Mouse (Mus musculus) adrenal gland, postnatal 36 days (tissue): Measurements from ENCODE around the gene Sdr9c7. TPM values are rescaled to one million over a fixed set of nuclear protein-coding genes. Genes with fewer than 3 reads are reported as not detected.

Experiments
- DNase-seq, 2 experiments: peaks; one replicate each; pipeline ENCODE4 v3.0.0; 2021; ENCODE audit warnings: mixed read lengths in 1 of 2
- long read RNA-seq, 2 experiments: library from polyadenylated mRNA; stranded (forward); transcript quantifications; one replicate each; pipeline ENCODE4 v2.0.0; 2021; ENCODE audit warnings: borderline sequencing depth in 2 of 2
- total RNA-seq, 2 experiments: library from RNA; stranded (reverse); gene quantifications; 2 replicates each; pipeline ENCODE4 v1.2.3; 2021

The Sdr9c7 gene
- total RNA-seq = under 1 TPM; 0.56 to 0.76 TPM
- long read RNA-seq, experiment 1, partial matches to known transcripts = 0 of 1 reads
- long read RNA-seq, experiment 1, other reads (novel, unspliced or antisense) = 0 of 1 reads
- long read RNA-seq, experiment 2 = 0 reads

DNA sequence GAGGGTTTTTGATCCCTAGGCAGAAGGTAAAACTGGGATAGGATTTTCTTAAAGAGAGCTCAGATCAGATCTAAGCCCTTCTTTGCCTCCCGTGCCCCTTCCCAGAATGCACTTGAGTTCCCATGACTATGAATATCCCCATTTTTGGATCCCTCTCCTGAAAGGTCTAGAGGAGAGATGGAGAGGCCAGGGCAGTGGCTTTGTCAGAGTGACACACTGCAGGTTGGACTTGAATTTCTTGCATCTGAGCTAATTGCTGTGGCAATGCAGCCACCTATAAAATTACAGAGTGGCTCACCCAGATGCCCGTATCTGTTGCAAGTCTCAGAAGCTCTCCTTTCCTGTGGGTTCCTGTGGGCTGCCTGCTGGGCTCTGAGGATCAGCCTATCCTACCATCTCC lies at the start of gene Sdr9c7:
TSS of gene Sdr9c7 (plus strand) at position 301 of the 400 bp plus-strand sequence.
- DNase-seq = no peak

DNA sequence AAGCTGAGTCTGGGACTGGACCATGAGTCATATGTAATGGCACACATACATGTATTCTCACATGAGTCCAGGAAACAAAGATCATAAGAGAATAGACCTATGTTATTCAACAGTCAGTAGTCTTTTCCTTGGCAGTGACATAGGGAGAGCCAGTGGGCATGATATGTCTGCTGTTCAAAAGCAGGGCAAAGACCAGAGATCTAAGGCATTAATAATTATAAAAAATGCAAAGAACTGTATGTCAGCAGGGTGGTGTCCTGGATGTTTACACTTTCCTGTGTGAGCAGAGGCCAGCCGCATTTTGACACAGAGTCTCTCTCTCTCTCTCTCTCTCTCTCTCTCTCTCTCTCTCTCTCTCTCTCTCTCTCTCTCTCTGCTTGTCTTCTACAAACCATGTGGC lies 48.7 kb upstream of the Sdr9c7 start, which contains the start of gene Rdh19:
TSS of gene Rdh19 (plus strand) at position 301 of the 400 bp plus-strand sequence.
- DNase-seq = no peak

DNA sequence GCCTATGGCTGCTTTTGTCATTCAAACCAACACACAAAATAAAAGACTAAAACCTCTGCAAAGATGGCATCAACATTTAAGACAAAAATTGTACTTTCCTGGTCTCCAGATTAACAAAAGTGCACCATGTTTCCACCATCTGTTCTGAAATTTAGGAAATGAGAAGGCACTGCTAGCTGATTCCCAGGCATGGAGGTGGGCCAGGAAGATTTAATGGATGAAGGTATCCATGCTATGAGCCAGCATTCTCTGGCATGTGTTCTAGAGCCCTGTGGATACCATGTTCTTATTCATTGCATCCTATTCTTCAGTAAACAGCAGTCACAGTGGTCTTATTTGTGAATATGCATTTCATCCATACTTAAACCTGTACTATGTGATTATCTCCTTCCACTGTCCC lies 41.9 kb upstream of the Sdr9c7 start:
- no peak for DNase-seq

DNA sequence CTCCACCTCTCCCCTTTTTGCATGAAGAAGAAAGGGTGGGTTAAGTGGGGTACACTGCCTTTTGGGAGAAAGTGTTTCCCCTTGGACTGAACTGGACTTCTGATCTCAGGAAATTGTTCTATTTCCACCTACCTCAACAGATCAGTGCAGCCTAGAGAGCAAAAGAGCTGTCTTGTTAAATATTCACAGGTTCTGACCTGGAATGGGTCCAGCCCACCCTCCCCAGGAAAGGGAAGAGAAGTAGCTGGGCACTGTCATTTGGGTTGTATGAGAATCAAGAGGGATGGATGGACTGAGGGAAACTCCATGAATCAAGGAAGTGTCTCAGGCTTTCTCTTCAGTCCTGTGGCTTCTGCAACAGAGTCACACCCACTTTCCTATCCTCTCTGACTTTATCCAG lies 33.4 kb upstream of the Sdr9c7 start:
- no peak for DNase-seq

DNA sequence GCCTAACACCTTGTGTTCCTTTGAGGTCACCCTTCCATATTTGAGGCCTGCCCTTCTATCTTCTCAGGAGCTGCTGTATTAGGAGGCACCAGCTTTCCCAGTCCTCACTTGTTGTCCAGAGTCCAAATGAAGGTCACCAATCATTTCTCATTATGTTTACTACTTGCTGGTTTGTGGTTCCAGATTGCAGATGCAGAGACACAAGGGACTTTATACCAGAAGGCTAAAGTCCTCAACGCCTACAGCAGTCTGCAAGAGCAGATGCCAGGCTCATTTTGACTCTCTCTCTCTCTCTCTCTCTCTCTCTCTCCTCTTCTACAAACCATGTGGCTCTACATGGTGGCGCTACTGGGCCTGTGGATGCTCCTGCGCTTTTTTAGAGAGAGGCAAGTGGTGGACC lies 32.1 kb upstream of the Sdr9c7 start, which contains the start of gene Rdh16f2:
TSS of gene Rdh16f2 (plus strand) at position 243 of the 400 bp plus-strand sequence.
- DNase-seq = no peak

DNA sequence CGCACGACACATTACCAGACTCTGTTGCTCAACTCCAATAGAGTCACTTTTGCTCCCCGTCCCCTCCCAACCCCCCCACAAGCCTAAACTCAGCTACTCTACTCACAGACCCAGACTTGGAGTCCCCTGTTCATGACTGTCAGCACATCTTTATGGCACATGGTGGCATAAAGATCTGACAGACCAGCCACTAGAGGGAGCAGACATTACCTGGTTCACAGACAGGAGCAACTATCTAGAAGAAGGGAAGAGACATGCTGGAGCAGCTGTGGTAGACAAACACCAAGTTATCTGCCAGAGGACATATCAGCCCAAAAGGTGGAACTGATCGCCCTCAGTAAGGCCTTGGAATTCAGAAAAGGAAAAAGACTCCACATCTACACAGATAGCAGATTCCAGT lies 25.8 kb upstream of the Sdr9c7 start:
- peak; percentile 24 to 53 for DNase-seq

DNA sequence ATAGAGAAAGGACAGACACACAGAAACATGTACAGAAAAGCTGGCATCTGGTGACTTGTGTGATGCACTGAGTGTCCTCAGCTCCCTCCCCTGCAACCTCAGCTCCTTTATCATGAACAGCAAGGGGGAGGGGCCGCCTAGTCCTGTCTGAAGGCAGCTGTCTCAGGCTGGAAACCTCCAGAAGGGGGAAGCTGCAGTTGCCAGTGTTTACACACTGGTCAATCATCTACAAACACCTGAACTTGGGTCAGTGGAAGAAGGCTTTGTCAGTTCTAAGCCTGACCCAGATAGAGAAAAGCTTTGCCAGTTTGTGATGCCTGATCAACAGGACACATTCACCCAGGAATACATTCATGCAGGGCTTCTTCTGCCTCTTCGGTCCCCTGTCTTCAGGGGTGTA lies 20.6 kb upstream of the Sdr9c7 start:
- peak in 1 of 2 experiments; percentile 16 for DNase-seq

DNA sequence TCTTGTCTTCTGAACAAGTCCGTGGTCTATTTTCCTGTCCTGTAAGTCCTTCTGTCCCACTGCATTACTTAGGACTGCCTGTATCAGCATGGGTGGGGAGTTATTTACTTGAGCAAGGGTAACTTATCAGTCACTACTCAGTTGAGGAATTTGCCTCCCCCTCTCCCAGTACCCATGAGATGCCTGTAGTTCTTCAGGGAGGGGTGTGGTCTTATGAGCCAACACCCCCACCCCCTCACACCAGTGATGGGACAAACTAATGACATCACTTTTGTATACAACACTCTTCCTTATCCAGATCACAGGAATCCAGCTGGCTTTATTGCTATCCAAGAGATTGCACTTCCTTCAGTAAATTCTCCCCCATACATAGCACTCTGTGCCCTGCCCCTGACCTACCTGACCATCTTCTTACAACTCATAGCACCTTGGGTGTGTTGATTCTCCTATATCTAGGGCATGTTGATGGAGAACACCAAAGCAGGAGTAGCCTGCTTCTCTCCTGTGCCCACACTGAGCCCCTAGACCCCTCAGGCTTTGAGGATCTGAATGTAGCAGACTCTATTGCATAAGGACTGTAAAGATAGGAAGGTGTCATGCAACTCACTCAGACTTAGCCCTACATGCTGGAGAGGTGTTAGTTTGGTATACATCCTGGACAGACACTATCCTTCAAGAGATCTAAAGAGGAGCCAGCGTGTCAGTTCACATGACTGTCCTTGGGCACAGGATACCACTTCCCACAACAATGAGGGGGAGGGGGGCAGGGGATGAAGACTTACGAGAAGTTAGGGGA lies 19.9 kb upstream of the Sdr9c7 start:
- DNase-seq = no peak

DNA sequence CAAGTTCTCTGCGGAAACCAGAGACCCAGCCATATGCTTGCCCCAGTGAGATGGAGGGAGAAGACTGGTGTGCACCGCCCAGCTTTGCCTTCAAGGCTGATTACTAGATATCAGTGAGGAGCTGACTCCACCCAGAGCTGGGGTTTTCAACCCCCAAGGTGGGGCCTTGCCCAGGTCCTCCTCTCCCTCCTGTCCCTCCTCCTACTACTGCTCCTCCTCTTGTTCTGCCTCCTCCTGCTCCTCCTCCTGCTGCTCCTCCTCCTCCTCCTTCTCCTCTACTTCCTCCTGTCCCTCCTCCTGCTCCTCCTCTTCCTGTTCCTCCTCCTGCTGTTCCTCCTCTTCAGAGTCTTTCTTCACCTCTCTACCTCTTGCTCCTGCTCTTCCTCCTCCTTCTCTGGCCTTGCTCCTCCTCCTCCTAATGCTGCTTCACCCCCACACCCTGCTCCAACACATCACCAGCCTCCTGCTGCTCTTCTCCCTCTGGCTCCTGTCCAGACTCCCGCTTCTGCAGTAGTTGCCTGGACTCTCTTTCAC lies 19.1 kb upstream of the Sdr9c7 start:
- DNase-seq = peak in 1 of 2 experiments; percentile 8

DNA sequence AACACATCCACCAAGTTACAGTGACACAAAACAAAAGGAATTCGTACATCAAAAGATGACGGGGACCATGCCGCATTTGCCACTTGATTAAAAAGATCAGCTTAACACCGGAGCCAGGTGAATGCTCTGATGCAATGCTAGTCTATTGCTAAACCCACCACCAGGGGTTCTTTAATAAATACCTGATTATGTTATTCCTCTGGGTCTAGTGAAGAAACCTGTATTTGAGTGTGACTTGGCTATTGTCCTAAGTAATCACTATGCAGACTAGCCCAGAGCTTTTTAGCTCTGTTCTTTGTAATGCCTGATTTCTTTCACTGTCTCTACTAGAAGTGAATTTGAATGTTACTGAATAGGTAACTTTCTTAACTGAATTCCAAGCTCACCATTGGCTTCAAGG lies 17.3 kb upstream of the Sdr9c7 start:
- DNase-seq = no peak

DNA sequence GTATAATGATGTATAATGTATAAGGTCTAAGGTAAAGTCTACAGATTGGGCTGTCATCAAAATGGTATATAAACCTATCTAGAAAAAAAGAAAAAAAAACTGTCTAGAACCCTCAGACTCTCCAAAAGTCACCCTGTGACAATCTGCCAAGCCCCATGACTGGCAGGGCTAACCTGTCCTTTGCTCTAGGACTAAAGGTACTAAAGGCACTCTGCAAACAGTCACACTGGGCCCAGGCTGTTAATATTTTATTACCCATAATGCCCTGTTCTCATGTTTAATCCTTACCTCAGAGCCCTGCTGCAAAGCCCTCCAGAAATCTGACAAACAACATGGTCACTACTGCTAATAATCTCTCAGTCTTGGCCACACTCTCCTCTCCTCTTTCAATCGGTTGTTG lies 11.8 kb upstream of the Sdr9c7 start:
- DNase-seq = no peak

DNA sequence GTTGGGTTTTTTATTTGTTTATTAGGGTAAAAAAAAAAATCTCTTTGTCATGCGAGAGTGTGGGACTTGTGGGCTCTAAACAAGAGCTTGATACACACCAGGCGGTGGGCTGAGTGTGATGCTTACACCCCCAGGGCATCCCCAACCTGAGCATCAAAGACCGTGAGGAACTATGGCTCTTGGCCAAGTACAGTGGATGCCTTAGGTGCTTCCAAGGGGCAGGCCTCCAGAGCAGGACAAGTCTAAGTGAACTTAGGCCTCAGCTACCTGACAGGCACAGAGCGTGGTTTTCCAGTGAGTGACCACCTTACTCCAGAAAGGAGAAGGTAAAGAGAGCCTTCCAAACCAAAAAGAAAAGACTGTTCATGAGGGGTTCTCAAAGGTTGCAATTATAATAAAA lies 11.3 kb upstream of the Sdr9c7 start:
- DNase-seq = no peak

DNA sequence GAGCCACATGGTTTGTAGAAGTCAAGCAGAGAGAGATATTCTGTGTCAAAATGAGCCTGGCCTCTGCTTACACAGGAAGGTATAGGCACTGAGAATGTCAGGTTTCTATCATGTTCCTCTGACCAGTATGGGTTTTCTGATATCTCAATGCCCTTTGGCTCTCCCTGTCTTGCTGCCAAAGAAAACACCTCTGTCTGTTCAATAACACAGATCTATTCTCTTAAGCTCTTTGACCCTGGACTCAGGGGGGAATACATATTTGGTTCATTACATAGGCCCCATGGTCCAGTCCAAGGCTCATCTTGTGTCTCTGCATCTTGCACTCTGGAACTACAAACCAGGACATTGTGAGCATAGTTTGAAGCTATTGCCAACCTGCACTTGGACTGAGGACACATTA lies 9.7 kb upstream of the Sdr9c7 start, which contains the start of gene Rdh7:
TSS of gene Rdh7 (minus strand) at position 213 of the 400 bp plus-strand sequence.
- DNase-seq = no peak

DNA sequence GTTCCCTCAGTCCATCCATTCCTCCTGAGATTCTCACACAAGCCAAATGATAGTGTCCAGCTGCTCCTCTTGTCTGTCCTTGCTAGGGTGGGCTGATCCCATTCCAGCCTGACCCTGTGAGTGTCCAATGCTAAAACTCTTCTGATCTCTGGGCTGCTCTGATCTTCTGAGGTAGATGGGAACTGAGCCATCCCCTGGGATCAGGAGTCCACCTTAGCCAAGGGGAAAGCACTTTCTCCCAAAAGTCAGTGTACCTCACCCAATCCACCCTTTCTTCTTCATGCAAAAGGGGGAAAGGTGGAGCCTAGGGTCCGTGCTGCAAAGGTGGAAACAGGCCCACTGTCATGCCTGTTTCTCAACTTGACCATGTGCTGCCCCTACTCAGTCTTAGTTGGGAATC lies 6.8 kb upstream of the Sdr9c7 start:
- no peak for DNase-seq

DNA sequence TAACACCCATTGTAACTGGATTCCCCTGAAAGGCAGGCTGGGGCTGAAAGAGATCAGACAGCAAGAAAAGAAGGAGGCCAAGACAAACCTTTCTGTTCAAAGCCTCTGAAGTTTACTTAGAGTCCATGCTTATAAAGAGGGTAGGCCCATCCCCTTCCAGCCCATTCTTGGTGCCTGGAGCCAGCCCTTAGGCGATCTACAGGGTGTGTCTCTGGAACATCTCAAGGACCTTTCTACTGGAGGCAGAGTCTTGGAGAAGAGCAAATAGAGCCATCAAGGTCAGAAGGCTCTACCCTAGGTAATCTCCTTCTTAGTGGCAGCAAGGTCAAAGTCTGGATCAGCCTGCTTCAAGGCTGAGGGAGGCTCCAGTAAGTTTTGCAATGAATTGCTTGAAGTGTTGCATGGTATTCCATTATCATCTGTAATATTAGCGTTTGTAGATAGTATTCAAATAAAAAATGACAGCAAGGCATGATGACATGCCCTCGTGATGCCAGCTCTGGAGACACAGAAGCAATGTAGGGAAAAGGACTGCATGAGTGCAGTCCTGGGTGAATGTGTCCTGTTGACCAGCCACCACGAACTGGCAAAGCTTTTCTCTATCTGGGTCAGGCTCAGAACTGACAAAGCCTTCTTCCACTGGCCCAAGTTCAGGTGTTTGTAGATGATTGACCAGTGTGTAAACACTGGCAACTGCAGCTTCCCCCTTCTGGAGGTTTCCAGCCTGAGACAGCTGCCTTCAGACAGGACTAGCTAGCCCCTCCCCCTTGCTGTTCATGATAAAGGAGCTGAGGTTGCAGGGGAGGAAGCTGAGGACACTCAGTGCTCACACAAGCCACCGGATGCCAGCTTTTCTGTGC lies 4.9 kb upstream of the Sdr9c7 start:
- DNase-seq = peak in 1 of 2 experiments; percentile 27

DNA sequence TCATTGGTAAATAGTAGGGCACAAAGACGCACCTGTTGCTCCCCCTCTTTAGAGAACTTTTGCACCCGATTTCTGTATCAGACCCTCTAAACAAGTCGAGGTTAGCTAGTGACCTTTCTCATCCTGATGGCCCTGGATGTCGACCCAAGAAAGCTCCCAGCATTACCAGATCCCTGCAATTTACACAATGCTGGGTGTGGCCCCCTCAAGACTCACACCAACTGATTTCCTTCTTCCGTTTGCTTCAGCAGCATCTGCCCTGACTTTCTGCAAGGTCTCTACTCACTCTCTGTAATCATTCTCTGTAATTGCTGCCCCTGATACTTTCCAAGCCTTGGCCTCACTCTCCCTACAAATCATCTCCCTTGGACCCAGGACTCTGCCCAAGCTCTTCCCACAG lies 1.6 kb upstream of the Sdr9c7 start:
- no peak for DNase-seq

DNA sequence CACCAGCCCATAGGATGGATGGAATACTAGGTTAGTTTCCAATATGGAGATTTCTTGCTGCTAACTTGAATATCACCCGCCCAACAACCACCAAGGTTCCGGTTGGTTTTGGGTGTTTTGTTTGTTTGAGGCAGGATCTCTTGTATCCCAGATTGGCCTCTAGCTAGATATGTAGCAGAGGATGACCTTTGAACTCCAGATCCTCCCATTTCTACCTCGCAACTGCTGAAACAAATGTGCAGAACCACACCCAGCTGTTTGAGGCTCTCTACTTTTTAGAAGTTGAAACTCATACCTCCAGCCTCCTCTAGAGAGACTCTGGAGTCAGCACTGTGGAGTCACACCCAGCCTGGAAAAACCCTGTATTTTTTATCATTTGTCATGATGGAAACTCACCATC lies 812 bp upstream of the Sdr9c7 start:
- DNase-seq = no peak

DNA sequence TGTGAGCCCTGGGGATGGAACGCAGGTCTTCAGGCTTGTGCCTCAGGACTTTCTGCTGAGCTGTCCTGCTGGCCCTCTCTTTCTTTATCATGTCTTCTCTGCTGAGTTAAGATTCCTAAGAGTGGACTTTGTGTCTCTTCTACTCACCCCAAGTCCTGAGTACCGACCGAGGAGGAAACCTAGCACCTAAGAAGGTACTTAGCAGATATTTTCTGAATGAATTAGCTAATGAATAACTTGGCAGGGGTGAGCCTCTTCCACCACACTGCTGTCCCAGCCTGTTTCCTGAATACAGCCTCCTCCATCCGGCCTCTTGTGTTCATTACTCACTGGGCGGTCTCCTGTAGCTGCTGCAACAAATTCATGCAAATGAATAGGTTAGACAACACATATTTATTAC lies 1.5 kb downstream of the Sdr9c7 start:
- DNase-seq = no peak

DNA sequence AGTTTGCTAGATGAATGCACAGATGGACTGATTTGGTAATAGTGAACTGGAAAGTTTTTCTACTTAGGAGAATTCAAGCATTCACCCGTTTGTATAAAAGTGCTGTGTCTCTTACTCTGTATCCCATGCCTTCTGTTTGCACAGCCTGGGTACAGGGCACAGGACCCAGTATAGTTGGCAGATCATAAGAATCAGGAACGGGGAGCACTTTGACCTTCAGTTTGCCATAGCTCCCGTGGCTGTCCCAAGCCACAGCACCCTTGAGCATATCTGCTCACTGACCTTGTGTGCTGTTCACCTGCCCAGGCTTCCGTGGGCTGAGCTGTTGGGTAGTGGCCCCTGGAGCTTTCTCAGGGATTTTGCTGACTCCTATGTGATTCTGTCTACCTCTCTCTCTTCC lies 3.4 kb downstream of the Sdr9c7 start:
- no peak for DNase-seq

DNA sequence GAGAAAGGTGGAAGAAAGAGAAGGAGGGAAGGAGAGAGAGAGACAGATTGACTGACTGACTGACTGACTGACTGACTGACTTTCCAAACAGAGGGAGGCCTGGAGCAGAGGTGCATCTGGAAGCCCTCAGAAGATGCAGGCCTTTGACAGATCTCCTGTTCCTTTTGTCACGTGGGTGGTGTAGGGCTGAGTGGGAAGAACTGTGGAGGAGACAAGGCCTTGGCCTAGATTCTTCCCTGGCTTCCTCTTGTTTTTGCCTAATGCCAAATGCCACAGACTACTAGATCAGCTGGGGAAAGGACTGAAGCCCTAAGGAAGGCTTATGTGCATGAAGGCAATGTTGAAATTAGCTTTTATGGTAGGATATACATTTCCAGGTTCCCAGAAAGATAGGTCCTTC lies 4.8 kb downstream of the Sdr9c7 start:
- DNase-seq = peak; percentile 55 to 56

DNA sequence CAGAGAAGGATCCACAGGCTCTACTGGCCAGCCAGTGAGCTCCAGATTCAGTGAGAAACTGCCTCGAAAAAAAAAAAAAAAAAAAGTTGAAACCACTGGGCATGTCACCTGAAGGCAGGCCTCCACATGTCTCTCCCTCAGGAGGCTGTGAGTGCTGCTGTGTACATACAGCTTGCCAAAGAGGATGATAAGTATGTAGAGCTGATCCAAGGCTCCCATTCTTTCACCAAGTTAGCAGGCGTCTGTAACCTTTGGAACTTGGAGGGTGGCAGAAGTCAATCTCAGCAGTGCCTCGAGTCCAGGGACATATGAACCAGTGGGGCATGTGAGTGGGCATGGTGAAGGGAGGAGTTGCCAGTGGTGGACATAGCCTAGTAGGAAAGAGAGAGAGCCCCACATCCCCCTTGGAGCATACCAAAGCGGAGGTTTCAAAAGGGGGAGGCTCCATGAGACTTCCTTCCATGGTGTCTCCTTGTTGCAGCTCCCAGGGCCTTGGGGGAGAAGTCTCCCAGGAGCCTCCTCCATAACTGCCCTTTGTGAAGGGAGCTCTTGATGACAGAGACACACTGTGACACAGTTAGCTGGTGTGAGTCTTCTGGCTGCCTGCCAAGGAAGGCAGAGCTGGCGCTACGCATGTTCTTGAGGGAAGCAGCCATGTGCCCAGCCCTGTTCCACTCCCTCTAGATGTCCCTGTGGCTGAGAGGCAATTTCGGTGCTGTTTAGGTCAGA lies 6.6 kb downstream of the Sdr9c7 start:
- peak; percentile 86 to 87 for DNase-seq

DNA sequence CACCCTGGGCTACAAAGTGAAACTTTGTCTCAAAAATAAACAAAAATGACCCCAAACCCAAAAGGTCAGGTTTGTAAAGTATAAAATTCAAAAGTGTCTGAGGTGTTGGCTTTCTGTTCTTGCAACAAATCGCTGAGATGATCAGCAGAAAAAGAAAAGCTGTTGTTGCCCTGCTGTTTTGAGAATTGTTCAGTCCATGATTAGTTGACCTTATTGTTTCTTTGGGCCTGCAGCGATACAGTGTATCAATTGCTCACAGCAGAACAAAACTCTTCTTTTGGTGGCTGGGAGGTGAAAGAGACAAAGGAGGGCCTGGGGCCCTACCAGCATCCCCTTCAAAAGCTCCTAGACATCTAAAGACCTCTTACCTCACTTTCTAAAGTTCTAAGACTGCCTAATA lies 7.8 kb downstream of the Sdr9c7 start:
- no peak for DNase-seq
